Mouse (Mus musculus) adrenal gland, postnatal 36 days (tissue): ENCODE measurements around the gene Muc5b. TPM values are rescaled to one million over a fixed set of nuclear protein-coding genes. Genes with fewer than 3 reads are reported as not detected.
"Not testable (repeated sequence)": the region's sequence is repeated elsewhere in the genome, so short reads cannot be mapped to it uniquely, and the experiment has no call there.

Experiments
- DNase-seq, 2 experiments: peaks; one replicate each; pipeline ENCODE4 v3.0.0; 2021; ENCODE audit warnings: mixed read lengths in 1 of 2
- long read RNA-seq, 2 experiments: library from polyadenylated mRNA; stranded (forward); transcript quantifications; one replicate each; pipeline ENCODE4 v2.0.0; 2021; ENCODE audit warnings: borderline sequencing depth in 2 of 2
- total RNA-seq, 2 experiments: library from RNA; stranded (reverse); gene quantifications; 2 replicates each; pipeline ENCODE4 v1.2.3; 2021

The Muc5b gene
- total RNA-seq, result not detected
- long read RNA-seq, experiment 1, result 0 reads
- long read RNA-seq, experiment 2, result 0 reads

- DNase-seq, result peak in 1 of 2 experiments; percentile 7
Observed at GRCm38 (mm10) chr7:141838779-141839178, at the start of gene Muc5b. Gene Muc5b, plus strand, starts transcription at chr7:141839070.

GRCm38 (mm10) chr7:141794251-141794650 is 44.6 kb upstream of the Muc5b start:
- DNase-seq, result no peak

DNA sequence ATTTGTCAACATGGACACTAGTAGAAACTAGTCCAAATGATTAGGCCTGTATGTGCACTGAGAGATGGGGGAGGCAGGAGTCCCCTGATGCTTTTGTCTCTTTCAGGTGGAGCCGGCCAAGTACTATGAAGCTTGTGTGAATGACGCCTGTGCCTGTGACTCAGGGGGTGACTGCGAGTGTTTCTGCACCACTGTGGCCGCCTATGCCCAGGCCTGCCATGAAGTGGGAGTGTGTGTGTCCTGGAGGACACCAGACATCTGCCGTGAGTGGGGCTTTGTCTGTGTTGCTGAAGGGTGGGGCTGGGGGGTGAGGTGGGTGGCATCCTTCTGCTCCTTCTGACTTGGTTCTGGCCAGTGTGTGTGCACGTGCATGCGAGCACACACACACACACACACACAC is 35.7 kb upstream of the Muc5b start:
- no peak for DNase-seq

DNA sequence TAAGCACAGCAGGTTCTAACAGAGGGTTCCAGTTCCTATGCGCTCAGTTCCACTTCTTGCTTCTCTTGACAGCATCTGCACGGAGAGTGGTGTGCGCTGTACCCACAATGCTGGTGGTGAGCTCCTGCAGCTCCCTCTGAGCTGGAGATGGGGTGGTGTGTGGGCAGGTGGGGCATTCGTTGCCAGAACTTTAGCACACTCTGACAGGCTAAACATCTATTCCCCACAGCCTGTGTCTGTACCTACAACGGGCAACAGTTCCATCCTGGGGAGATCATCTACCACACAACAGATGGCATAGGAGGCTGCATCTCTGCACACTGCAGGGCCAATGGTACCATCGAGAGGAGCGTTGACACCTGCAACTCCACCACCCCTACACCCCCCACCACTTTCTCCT is 33.5 kb upstream of the Muc5b start:
- no peak for DNase-seq

- DNase-seq, result not testable (repeated sequence)
Observed at GRCm38 (mm10) chr7:141807823-141808222, 31.0 kb upstream of the Muc5b start.

DNA sequence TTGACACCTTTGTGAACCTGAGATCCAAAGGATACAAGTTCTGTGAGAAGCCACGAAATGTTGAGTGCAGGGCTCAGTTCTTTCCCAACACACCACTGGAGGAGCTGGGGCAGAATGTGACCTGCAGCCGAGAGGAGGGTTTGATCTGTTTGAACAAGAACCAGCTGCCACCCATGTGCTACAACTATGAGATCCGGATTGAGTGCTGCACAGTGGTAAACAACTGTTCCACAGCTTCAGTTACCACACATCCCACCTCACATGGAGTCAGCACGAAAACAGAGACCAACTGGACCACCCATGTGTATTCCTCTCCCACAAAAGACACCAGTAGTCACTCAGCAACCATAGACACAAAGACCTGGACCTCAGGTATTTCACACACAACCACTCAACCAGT is 28.9 kb upstream of the Muc5b start:
- DNase-seq, result not testable (repeated sequence)

DNA sequence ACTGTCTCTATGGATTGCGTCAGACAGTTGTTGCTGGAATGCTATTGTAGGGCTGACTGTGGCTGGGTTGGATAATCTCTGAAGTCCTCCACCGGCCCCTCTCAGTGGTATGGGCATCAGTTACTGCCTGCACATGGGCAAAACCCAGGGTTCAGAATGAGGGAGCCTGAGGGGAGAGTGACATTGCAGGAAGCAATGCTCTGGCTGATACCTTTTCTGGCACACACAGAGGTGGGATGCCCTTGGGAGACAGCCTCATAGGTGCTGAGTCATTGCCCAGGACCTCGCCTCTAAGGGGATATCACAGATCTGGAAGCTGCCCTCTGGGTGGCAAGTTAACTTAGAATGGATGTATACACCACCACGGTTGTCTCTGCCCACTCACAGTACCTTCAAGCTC is 25.5 kb upstream of the Muc5b start:
- peak in 1 of 2 experiments; percentile 2 for DNase-seq

DNA sequence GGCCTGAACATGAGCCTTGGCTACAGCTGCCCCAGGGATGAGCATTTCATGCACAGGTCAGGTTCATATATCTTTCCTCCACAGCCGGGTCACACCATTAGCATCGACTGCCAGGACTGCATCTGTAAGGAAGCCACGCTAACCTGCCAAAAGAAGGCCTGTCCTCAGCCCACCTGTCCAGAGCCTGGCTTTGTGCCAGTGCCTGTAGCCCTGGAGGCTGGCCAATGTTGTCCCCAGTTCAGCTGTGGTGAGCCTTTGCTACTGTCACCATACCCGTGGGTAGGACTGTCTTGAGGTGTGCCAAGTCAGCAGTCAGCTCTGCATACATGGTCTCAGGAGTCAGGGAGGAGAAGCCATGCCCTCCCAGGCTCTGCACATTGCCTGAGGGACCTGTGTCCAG is 23.5 kb upstream of the Muc5b start:
- DNase-seq, result no peak

- DNase-seq, result peak; percentile 61 to 73
Observed at GRCm38 (mm10) chr7:141817355-141818075, 21.4 kb upstream of the Muc5b start.

GRCm38 (mm10) chr7:141818267-141818666 is 20.6 kb upstream of the Muc5b start:
- DNase-seq, result no peak

- no peak for DNase-seq
Observed at GRCm38 (mm10) chr7:141822582-141823261, 16.1 kb upstream of the Muc5b start.

DNA sequence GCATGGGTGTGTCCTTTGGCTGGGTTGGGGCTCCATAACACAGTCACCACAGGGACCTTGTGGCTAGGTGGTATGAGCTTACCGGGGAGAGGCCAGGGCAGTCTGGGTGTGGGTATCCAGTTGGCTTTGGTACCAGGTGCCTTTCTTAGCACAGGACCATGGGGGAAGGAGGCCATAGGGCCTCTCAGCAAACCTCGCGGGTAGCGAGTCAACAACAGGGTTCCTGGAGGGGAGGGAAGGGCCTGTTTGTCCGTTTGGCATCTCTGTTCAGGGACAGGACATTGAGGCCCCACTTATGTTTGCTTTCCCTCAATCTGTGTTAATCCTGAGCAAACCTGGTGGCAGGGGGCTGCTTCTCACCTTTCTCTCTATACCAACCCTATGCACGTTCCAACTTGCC is 15.2 kb upstream of the Muc5b start:
- no peak for DNase-seq

DNA sequence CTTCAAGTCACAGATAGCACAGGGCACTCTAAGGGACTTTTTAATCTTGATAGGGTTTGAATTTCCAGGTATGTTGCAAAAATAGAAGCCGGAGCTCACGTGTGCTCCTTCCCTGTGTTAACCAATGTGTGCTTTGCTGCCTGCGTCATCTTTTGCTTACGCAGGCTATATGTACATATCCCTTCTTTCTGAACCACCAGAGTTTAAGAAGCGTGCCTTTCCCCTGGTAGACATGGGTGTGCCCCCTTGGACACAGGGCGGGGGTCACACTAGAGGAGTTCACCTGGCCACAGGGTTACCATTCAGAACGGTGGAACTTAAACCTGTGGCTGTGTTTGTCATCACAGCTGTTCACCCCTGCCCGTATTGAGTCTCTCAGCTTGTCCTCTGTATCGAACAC is 14.5 kb upstream of the Muc5b start:
- no peak for DNase-seq

GRCm38 (mm10) chr7:141835941-141836340 is 2.9 kb upstream of the Muc5b start:
- no peak for DNase-seq

- DNase-seq, result no peak
Observed at GRCm38 (mm10) chr7:141836423-141836822, 2.4 kb upstream of the Muc5b start.

- DNase-seq, result no peak
Observed at GRCm38 (mm10) chr7:141840354-141840753, 1.5 kb downstream of the Muc5b start.

- DNase-seq, result no peak
Observed at GRCm38 (mm10) chr7:141861046-141861445, 22.2 kb downstream of the Muc5b start.

- DNase-seq, result no peak
Observed at GRCm38 (mm10) chr7:141869644-141870043, 30.8 kb downstream of the Muc5b start.

GRCm38 (mm10) chr7:141870553-141870952 is 31.7 kb downstream of the Muc5b start:
- no peak for DNase-seq

DNA sequence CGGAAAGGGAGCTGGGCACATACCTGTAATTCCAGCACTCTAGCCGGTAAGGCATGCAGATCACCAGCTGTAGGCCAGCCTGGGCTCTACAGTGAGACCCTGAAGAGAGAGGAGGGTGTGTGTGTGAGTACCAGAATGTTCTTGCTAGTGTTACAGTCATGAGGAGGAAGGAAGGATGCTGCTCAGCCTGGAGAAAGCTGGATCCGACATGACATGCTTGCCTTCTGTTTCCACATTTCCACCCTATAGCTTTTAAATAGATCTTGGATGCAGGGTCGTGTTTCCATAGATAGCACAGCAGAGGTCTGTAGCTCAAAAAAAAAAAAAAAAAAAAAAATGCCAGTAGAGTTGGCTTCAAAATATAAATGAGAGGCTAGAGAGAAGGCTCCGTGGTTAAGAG is 36.0 kb downstream of the Muc5b start:
- DNase-seq, result no peak

- no peak for DNase-seq
Observed at GRCm38 (mm10) chr7:141878813-141879212, 39.9 kb downstream of the Muc5b start.

DNA sequence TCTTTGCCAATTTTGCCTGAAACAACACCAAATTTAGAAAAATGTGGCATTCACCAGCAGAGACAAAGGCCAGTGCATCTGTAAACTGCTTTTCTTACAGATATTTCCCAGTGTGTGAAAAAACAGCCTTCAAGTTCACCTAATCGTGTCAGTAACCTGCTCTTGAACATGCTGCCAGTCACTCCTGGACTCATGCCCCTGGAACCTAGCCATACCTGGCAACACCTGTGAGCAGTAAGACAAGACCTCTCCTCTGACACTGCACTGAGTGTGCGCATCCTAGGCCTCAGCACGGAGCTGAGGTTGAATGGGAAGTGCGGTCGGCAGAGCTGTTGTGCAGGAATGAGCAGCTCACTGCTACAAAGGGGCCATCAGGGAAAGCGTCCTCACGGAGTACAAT is 53.3 kb downstream of the Muc5b start:
- no peak for DNase-seq

- peak in 1 of 2 experiments; percentile 3 for DNase-seq
Observed at GRCm38 (mm10) chr7:141901825-141902224, 63.0 kb downstream of the Muc5b start.

- DNase-seq, result peak; percentile 100
Observed at GRCm38 (mm10) chr7:141902269-141902729, 63.4 kb downstream of the Muc5b start.
